Mouse (Mus musculus): ENCODE data around the gene Dmac1.

GRCm38 (mm10) chr4:75262423-75262822 lies 15.7 kb downstream of the Dmac1 start:
- no peak for TF ChIP-seq POLR2A (IDR thresholded peaks at IDR 0.05; ENCODE audit: control insufficient read depth, extremely low read depth, insufficient read depth, low read length, poor library complexity)
- TF ChIP-seq CTCF (IDR thresholded peaks at IDR 0.05; ENCODE audit: borderline replicate concordance, control insufficient read depth, extremely low read depth, insufficient read depth, low read length, poor library complexity): no peak

Measured in thymus, adult 2 months (tissue).